Mouse (Mus musculus) spleen, postnatal 4 days (tissue): ENCODE data around the gene Dennd2a.

Experiments
- DNase-seq, 2 experiments: peaks; one replicate each; pipeline ENCODE4 v3.0.0; 2022; ENCODE audit warnings: low spot score in 2 of 2

Dennd2a gene

DNA sequence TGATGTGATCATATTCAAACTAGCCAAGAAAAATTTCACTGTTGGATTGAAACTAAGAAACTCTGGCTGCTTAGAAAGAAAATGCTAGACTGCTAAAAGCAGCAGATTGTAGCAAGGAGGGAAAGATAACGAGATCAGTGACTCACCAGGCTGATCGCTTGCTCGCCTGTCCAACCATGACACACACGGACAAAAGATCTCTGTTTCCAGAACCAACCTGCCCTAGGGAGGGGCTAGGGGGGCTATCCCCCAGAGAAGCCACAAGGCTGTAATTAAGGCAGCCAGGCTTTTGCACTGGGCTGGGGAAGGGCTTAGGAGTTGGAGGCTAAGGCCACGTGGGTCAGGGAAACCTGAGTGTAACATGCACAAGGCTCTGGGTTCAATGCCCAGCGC lies 41.9 kb downstream of the Dennd2a start:
- no peak for DNase-seq

DNA sequence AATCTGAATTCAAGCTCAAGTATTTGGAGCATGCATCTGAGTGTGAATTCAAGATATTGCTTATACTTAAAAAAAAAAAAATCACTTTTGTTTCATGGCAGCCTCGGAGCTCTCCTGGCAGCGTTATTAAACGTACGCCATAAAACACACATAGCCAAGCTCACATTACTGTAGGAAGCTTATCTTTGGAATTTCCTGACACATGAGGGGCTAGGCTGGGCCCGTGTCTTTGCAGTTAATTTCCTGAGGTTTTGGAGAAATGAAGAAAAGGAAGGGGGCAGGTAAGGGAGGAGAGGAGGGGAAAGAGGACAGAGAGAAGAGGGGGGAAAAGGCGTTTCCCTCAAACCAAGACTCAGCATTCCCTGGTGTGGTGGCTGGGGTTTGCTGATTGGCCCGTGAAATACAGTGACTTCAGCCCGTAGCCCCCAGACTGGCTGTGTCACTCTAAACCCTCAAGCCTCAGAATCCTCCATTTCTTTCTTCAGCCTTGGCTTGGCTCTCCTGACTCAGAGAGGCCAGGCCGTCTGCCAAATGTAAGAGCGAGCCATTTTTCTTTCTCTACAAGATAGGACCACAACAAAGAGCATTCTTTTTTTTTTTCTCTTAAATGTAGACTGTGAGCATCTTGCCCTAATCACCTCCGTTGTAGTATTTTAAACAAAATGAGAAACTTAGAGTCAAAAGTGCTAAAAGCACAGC lies 42.5 kb downstream of the Dennd2a start:
- no peak for DNase-seq

DNA sequence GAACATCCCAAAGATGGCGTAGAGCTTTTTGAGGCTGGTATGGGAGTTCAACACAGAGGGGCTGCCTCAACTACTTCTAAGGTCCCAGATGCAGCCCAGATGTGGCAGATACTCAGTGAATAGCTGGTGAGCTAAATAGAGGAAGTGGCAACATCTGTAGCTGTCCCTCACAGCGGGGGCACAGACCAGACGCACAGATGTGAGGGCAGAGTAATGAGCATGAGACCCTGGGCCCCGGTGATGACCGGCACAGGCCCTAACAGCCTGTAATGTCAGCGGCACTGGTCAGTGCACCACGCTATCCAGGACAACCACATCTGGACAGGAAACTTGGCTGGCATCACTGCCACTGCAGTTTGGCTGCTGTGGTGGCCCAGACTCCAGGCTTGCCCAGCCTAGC lies 54.2 kb downstream of the Dennd2a start:
- DNase-seq = no peak

DNA sequence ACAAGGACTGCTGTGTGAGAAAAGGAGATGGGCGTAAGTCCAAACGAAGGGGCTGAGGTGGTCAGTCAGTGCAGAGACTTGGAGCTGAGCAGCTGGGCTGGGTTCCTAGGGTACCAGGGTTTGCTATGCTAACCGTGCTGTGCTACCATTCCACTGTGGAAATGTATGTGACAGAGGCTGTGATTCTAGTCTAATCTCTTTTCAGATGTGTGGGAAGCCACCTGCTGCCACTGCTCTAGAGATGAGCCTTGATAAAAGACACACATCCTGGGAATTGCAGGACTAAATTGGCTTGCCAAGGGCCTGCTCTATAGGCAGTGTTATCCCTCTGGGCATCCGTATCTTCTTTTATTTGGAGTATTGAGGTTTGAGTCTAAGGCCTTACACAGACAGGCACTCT lies 60.5 kb downstream of the Dennd2a start:
- no peak for DNase-seq

DNA sequence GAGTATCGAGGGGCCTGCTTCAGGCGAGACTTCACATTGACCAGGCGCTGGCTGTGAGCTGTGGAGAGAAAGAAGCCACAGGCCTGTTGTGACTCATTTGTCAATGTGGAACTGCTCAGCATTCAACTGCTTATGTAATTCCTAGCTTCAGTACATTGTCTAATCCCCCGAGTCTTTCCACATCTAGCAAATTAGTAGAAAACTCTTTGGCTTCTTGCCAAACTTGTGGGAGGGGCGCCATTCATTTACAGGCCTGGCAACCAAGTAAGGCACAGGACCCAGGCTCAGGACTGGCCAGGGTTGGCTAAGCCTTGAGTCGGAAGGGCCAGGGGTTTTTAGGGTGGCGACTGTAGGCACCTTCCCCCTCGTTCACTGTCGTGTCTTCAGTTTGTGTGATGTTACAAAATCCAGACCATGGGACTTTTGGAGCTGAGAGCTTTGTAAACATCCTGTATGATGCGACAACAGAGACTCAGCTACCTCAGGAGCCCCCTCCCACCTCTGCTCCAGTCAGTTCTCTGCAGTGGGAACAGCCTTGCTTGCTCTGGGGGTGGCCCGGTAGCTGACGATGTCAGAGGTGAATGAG lies 64.4 kb downstream of the Dennd2a start:
- peak in 1 of 2 experiments; percentile 20 for DNase-seq

DNA sequence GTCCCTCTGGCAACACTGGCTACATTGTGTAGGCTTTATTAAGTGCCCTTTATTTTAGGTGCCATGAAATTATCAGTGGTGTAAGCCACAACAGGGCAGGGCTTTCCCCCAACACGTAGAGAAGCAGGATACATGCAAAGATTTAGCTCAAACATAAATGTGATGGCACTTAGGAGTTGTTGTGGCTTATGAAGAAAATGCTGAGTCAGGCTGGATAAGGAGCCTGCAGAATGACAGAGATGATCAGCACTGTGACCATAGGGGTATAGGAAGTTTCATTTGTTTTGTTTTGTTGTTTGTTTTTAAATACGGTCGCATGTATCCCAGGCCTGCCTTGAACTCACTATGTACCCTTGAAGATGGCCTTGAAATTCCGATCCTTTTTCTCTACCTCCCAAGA lies 65.5 kb downstream of the Dennd2a start:
- no peak for DNase-seq

DNA sequence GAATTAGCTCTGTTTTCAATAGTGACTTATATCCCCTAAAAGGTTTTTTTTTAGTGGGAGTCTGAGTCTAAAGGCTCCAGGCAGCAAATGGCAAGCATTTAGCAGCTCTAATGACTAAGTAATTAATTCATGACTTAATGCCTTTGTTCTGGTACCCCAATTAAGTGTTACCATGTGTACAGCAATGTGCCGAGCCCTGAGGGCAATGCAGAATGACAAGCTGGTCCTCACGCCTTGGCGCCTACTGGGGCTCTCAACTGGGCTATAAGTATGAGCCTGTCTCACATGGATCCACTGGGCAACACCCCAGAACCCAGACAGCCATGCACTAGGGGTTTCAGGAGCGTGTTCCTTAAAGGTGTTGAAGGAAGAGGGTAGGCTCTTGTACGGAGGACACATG lies 66.5 kb downstream of the Dennd2a start:
- no peak for DNase-seq

DNA sequence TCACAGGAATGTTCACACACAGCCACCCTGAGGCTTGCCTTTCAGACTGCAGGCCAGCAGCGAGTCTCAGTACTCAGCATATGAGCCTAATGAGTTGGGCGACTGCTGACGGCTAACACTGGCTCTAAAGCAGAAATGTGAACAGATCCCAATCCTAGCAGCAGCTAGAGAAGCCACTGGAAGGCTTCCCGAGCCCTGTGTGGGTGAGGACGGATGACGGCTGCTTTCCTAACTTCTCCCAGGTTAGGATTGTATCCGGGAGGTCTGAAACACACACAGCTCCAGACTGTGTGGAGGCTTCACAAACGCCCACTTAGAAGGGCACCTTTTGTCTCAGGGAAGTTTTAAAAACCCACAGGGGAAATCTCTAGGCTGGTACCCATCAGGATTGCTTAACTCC lies 69.4 kb downstream of the Dennd2a start:
- no peak for DNase-seq

DNA sequence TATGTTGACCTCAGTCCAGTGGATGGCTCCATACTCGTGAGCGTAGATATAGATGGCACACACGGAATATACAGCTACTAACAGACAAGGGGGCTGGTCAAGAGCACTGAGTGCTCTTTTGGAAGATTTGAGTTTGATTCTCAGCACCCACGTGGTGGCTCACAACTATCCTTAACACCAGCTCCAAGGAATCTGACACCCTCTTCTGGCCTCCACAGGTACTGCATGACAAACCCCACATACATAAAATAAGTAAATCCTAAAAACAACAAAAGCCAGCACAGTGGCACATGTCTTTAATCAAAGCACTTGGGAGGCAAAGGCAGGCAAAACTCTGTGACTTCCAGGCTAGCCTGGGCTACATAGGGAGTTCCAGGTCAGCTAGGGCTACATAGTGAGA lies 74.0 kb downstream of the Dennd2a start:
- no peak for DNase-seq

DNA sequence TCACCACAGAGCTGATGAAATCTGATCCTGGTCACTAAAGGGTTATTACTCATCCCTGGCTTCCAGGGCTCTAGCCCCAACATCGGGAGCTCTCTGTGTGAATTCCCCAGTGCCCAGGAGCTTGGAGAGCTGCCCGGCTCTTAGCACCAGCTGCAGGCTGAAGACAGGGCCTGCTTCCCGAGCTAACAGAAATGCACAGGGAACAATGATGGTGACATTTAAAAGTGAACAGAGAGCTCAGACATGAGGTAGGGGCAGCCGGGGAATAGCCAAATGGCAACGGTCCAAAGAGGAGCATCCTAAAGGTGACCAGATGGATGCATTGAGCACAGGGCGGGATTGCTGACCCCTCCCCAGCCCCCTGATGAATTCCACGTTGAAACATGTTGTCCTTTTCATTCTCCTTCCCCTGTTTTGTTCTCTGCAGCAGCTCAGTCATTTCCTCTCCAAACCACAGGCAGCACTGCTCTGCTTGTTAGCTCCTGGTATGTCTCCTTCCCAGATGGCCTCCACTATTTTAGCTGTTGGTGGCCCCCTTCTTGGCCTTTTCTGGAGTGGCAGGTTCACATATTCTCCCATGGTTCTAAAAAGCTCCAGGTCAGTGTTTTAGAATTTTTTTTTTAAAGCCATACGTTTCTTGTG lies 79.0 kb downstream of the Dennd2a start:
- no peak for DNase-seq

DNA sequence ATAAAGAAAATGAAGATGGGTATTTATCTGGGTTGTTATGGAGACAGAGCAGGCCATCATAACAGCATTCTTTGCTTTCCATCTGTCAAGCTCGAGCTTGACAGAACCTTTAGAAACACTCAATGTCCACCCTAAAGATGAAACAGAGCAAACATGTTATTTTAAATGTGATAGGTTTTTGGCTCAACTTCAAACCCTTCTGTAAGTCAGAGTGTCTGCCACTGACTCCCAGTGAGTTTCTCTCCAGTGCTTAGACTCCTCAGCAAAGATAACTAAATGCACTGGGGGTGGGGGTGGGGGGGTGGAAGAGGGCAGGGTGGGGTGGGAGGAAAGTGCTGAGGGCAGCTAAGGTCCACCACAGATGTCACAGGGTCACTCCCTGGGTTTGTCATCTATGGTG lies 81.0 kb downstream of the Dennd2a start:
- no peak for DNase-seq

DNA sequence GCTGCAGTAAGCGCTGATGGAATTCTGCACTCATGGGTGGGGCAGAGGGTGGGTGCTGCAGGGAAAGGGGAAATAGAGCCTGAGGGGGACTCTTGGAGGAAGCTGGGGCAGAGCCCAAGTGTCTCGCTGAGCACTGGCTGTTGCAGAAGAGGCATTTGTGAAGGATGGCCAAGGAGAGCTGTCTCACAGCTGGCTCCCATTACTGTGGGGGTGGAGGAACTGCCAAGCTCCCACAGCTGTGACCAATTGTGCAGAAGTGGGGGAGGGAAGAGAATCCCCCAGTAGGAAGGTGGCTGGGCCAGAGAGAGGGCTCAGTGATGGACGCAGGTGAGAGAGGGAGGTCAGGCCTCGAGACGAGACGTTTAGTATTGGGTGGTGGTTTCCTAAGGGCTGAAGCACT lies 83.2 kb downstream of the Dennd2a start:
- DNase-seq = no peak

DNA sequence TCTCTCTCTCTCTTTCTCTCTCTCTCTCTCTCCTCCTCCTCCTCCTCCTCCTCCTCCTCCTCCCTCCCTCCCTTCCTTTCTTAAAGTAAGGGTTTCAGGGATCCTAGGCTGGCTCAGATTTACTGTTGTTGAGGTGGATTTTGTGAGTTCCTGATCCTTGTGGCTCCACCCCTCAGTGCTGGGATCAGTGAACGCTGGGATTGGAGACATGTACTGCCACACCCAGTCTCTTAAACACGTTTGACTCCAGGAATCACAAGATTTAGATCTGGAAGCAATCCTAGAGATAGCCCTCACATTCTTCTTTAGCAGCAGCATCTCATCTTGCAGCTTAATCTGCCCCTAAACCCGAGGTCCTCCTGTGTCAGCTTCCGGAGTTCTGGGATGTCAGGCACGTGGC lies 84.8 kb downstream of the Dennd2a start:
- no peak for DNase-seq

DNA sequence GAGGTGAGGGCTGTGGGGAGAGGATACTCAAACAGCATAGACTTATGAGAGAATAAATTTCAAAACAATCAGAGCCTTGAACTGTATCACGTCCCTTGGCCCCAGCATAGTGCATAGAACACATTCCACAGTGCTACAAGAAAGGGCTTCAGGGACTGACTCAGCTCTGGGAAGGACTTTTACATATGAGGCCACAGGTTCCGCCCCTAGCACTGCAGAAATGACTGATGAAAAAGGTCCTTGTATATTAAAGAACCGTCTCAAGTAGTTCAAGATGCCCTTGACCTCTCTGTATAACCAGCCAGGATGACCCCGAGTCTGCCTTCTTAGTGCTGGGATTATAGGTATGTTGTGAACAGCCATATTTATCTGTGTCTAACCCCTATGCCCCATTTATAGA lies 85.4 kb downstream of the Dennd2a start:
- no peak for DNase-seq

DNA sequence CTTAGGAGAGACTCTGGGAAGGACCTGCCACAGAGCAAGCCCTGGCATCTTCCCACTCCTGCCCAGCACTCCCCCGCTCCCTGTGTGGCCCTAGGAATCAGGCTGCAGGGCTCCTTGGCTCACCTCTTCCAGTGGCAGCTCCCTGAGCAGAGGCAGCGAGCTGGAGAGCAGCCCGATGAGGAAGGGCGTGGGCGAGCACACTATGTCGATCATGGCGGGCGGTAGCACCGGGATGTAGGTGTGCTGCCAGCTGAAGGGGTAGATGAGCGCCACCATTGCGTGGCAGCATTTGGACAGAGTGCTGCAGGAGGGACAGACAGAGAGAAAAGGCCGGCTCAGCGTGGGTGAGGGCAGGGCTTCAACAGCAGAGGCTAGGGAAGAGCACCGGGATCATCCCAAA lies 87.6 kb downstream of the Dennd2a start:
- no peak for DNase-seq

DNA sequence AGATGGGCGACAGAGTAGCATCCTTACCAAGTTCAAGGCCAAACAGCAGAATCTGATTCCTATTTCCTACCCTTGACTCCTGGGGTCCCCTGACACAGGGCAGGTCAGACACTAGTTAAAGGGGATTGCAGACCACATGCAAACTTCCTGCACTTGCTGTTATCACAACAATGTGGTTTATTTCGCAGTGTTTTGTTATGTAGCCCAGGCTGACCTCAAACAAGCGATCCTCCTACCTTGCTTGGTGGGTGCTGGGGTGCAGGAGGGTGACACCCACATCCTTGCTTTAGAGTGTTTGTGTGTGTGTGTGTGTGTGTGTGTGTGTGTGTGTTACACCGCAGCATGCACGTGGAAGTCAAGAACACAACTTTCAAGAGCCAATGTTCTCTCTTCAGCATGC lies 88.2 kb downstream of the Dennd2a start:
- no peak for DNase-seq

DNA sequence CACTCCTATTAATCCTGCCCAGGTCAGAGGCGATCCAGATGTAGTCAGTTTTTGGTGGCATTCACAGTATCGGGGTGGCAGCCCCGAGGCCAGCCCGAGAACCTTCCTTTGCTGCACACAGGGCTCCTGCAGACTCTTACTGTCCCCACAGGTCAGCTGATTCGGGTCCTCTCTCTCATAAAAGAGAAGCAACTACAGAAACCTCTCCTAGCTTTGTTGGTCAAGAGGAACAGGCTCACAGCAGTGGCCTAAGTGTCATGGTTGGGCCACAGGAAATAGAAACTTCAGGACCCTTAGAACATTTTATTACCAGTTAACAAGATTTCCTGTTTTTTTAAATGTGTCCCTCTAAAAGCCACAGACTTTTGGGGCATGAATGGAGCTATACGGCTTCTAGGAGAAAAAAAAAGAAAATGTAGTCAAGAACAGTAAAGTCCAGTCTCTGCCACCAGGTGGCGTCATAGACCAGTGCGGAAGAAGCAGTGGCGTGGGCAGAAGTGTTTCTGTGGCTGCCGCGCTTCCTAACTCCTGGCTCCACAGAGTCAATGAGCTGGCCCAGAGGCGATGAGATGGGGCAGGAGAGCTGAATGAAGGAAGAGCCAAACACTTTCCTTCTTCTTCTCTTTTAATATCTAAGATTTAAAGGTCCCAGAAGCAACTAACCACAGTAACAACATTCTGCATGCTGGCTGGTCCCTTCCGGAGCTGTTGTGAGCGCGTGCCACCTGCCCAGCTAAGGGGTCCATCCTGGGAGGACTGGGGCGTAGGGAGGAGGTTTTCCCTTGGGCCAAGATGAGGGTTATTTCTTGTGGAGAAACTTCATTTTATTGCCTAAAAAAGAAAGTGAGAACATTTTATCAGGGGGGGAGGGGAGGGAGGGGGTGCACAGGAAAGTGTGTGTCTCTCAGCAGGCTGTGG lies 94.8 kb downstream of the Dennd2a start:
- DNase-seq = peak; percentile 74 to 90

DNA sequence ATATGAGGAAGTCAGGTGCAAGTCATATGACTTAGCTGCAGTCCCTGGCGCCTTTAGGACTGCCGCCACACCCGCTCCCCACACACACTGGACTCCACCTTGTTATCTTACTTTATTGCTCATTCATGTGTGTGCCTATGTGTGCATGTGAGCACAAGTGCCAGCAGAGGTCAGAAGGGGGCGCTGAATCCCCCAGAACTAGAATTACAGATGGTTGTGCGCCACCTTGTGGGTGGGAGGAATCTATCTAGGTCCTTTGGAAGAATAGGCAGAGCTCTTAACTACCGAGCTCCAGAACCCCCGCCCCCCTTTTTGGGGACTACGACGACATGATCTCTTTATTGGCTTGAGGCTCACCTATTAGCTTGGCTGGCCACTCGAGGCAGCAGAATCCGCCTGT lies 97.6 kb downstream of the Dennd2a start:
- peak; percentile 49 to 73 for DNase-seq

DNA sequence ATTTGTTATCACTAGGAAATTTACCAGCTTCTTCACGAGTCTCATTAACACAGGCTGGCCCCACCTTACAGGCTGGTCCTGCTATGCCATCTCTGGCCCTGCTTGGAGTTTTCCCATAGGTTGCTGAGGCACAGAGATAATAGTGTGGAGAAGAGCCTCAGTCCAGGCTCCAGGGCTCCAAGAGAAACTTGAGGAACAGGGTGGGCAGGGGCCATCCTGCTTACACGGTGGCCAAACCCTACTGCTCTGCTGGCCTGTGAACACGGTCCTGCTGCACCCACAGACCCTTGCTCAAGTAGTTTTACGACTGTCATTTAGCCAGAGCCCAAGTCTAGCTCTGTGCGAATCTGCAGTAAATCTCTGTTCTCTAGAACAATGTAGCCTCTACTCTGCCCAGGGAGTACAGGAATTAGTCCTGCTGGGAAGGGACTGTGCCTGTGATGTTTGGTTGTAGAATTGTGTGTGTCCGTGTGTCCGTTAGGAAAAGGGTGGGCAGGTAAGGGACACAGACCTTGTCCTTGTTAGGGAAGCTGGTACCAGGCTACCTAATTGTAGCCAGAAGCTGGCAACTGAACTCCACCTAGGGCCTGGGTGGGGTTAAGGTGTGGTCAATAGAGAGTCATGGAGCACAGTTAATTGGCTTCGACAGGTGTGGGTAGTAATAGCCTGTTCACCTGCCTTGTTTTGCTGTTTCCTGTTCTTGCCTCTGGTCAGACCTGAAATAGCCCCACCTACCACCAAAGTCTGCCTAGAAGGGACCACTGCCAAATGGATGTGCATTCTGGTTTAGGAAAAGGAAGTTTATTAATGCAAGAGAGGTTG lies 102.1 kb downstream of the Dennd2a start:
- DNase-seq = no peak

DNA sequence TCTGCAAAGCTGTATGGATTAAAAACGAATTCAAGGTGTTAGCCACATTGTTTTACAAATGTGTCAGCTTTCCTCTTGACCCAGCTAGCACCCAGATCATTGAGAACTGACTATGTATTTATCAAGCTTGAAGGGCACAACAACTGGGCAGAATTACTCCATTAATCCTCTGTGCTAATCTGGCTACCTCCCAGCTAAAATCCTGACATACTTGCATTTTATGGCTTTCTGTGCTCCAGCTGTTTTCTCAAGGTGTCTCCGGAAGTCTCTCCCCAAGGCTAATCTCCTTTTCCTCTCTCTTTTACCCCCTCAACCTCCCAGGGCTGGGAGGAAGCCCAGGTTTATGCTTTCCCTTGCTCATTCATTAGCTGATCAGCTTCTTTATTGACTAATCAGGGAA lies 103.1 kb downstream of the Dennd2a start:
- no peak for DNase-seq

DNA sequence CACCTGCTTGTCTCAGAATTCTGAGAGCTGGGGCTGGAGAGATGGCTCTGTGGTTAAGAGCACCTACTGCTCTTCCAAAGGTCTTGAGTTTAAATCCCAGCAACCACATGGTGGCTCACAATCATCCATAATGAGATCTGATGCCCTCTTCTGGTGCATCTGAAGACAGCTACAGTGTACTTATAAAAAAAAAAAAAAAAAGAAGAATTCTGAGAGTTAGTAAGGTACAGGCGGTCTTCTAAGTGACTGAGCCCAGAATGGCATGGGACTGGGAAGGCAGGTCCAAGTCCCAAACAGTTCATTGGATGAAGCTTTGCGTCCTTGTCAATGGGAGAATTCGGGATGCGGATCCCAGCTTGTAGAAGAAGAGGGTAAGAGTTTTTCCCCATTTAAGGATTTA lies 104.1 kb downstream of the Dennd2a start:
- DNase-seq = no peak

DNA sequence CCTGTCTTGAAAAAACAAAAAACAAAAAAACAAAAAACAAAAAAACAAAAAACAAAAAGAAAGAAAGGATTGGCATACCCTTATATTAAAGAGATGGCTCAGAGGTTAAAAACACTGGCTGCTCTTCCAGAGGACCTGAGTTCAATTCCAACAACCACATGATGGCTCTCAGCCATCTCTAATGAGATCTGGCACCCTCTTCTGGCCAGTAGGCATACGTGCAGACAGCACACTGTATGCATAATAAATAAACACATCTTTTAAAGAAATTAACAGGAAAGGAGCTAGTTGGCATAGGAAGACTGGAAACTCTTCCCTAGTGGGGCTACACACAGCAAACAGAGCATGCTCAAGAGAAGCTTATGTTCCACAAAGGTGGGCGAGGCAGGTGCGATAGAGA lies 106.6 kb downstream of the Dennd2a start:
- no peak for DNase-seq
